Mouse (Mus musculus): Measurements from ENCODE around the gene Ntrk2.

Ntrk2 gene

GRCm38 (mm10) chr13:59110107-59110506 lies 303.7 kb downstream of the Ntrk2 start:
- in situ Hi-C loops (cut with MseI, MboI): no loop called here

DNA sequence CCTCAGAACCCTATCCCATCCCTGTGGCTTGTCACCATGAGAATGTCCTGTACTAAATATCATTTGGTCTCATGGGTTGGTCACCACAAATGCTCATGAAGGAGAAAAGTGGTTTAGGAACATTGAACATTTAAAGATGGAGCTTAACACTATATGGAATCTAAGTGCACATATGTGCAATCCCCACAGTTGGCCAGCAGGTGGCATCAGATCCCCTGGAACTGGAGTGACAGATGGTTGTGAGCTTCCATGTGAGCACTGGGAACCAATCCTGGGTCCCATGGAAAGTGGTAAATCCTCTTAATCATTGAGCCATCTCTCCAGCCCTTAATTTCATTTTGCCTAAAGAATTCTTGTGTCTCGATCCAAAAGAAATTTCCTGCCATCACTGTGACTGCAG lies 308.3 kb downstream of the Ntrk2 start:
- in situ Hi-C loops (cut with MseI, MboI): no loop called here

DNA sequence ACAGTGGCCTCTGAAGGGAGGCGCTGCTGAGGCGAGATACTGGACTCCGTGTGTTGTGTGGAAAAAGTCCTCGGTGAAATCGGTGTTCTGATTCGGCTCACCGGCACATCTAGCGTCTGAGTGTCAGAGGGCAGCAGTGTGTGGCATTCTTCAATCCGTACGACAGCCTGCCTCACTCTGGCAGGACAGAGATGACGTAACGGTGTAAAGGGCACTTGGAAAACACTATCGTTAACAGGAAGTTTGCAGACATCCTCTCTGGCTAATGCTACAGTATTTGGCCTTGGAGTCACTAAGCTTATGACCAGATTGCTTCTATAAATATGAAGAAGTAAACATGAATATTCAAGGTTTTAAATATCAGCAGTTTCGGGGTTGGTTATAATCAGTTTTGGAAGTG lies 309.2 kb downstream of the Ntrk2 start:
- in situ Hi-C loops (cut with MseI, MboI): no loop called here

DNA sequence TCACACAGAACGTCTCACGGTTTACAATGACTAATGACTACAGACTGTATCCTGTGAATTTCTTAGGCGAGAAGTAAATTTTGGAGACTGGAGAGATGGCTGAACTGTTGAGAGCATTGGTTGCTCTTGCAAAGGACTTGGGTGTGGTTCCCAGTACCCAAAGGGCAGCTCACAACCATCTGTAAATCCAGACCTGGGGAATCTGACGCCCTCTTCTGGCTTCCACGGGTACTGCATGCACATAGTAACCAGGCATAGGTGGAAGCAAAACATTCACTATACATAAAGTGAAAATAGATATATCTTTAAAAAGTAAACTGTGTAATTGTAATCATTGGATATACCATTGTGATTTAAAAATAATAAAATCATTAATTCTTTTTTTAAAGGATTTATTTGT lies 310.9 kb downstream of the Ntrk2 start:
- in situ Hi-C loops (cut with MseI, MboI): no loop called here

GRCm38 (mm10) chr13:59119596-59120394 lies 313.4 kb downstream of the Ntrk2 start:
- in situ Hi-C loops (cut with MseI, MboI): no loop called here

GRCm38 (mm10) chr13:59143141-59143744 lies 336.9 kb downstream of the Ntrk2 start:
- in situ Hi-C loops (cut with MseI, MboI): no loop called here

DNA sequence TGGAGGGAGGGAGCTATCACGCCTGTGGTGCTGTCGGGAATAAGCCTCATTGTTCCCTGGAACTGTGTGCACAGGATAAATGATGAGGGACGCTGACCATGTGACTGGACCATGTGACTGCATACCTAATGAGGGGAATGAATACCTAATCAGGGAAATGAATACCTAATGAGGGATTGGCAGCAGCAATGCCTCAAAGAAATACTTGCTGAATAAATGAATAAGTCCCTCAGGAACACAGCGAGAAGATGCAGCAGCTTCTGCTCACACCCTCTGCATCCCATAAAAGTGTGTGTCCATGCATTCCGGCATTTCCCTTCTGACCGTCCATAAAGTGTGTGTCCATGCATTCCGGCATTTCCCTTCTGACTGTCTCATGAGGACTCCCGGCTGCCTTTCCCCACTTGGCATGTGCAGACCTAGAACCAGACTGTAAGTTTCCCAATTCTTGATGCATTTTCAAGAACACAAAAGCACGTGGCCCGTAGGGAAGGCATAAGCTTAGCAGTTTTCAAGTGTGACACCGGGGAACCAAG lies 338.0 kb downstream of the Ntrk2 start:
- in situ Hi-C loops (cut with MseI, MboI): no loop called here

GRCm38 (mm10) chr13:59145677-59146555 lies 339.5 kb downstream of the Ntrk2 start:
- in situ Hi-C loops (cut with MseI, MboI): no loop called here

DNA sequence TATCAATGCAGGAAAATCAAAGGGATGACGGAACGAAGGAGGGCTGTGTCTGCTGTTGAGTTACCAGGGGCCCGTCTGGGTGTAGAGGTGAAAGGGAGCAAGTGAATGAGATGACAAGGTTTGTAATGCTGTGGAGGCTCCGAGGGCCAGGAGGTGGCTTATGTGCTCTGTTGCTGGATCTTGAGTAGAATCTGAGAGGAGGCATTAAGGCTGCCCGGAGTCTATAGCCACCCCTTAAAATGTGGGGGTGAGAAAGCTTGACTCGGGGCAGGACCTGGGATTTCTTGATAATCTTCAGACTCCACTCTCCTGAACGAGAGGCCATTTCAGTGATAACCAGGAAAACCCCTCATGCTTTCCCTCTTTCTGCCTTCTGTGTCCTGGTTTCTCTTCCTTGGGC lies 340.2 kb downstream of the Ntrk2 start:
- in situ Hi-C loops (cut with MseI, MboI): no loop called here

GRCm38 (mm10) chr13:59147976-59148375 lies 341.6 kb downstream of the Ntrk2 start:
- in situ Hi-C loops (cut with MseI, MboI): no loop called here

- in situ Hi-C loops (cut with MseI, MboI): no loop called here
Measured at GRCm38 (mm10) chr13:59148793-59149192, 342.4 kb downstream of the Ntrk2 start.

GRCm38 (mm10) chr13:59164015-59164414 lies 357.6 kb downstream of the Ntrk2 start:
- in situ Hi-C loops (cut with MseI, MboI): no loop called here

DNA sequence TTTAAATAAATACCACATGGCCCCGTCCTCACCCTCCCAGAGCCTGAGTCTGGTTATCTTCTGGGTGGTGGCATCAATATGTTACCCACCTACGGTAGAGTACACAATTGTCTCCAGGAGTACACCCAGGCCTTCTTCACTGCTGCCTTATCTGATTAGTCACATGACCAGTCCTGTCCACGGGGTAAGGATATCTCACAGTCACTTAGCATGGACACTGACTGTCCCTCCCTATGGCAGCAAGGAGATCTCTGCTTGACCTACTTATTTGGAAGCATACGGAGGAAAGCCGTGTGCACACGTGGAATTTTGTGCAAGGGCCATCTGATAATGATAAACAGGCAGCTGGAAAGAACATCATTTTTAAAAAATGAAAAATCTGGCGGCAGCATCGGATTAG lies 367.5 kb downstream of the Ntrk2 start:
- in situ Hi-C loops (cut with MseI, MboI): no loop called here

DNA sequence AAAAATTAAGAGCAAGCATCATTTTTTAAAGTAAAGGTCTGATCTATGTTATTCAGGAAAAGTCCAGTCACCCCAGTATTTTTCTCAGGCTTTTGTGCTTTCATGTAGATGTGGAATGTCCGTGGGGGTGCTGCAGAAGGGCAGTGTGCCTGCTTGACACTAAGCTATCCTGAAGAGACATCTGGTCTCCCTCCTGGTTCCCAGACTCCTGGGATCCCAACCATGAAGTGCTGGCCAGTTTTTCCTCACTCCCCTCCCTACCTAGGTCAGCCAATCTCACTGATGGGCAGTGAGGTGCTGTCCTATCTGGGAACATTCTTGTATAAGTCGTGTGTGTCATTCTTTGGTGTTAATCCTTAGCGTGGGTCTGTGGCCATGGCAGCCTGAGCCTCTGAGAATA lies 369.7 kb downstream of the Ntrk2 start:
- in situ Hi-C loops (cut with MseI, MboI): no loop called here

DNA sequence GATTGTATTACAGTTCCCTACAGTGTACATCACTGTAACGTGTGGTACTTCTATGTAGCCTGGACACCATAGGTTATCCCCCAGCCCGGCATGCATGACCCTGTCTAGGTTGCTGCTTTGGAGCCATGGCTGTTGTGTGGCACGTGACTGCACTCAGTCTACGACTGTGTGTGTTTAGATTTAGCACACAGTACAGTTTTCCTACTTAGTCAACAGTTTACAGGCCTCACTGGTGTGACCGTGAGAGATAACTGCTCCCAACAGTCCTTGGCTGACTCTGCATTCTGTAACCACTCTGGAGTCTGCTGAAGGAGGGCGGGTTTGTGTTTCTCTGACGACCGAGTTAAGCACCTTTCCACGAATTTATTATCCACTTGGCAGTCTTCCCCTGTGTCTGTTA lies 370.1 kb downstream of the Ntrk2 start:
- in situ Hi-C loops (cut with MseI, MboI): no loop called here

GRCm38 (mm10) chr13:59177003-59177402 lies 370.6 kb downstream of the Ntrk2 start:
- in situ Hi-C loops (cut with MseI, MboI): no loop called here

- in situ Hi-C loops (cut with MseI, MboI): no loop called here
Measured at GRCm38 (mm10) chr13:59179986-59180385, 373.6 kb downstream of the Ntrk2 start.

GRCm38 (mm10) chr13:59180781-59181180 lies 374.4 kb downstream of the Ntrk2 start:
- in situ Hi-C loops (cut with MseI, MboI): no loop called here

DNA sequence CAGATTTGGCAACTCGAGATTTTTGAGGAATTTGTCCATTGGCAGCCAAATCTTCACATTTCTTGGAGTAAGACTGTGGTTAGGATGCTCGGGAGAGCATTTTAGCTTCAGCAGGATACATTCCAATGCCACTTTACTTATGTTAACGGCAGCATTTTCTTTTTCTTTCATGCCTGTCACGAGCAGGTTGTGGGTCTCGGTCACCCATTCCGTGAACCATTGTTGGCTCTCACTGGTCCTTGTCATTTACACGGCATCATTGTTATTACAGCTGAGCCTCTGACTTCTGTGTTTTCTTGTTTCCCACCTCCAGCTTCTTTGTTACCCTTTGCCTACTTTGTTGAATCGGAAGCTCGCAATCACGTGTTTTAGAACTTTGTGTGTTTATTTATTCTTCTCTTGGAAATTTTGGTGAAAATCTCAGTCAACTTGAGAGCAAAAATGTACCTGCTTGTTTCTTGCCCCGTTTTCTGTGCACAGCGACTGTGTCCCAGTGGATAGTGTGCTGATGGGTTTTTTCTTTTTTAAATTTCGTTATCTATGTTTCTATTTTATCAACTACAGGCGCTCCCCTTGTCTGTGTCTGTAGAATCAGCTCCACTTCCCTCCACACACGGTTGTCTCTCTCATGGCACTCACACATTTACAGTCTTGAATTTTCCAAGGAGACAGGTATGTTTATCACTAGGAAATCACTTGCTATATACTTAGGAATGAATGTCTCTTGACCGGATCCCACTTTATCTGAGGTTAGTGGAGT lies 375.0 kb downstream of the Ntrk2 start:
- in situ Hi-C loops (cut with MseI, MboI): no loop called here

DNA sequence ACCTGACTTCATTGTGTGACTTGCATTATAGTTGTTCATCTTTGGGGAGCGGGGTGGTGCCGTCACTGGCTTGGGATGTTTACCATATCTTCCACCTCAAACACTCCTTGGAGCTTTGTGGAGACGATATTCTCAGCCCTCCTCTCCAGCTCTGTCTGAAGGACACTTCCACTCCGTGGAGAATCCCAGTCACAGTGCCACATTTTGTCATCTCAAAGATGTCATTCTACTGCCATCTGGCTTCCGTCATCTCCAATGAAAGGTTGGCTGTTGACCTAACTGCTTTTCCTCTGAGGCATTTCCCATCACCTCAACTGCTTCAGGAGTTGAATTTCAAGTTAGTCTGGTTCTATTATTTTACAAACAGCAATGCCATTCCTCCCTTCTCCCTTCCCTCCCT lies 376.3 kb downstream of the Ntrk2 start:
- in situ Hi-C loops (cut with MseI, MboI): no loop called here
